Mouse (Mus musculus) layer of hippocampus, adult 9-11 months (tissue): ENCODE results near the gene Ralb.

Experiments
- DNase-seq: peaks from one replicate; pipeline ENCODE4 v3.0.0; 2022

Ralb gene

DNA sequence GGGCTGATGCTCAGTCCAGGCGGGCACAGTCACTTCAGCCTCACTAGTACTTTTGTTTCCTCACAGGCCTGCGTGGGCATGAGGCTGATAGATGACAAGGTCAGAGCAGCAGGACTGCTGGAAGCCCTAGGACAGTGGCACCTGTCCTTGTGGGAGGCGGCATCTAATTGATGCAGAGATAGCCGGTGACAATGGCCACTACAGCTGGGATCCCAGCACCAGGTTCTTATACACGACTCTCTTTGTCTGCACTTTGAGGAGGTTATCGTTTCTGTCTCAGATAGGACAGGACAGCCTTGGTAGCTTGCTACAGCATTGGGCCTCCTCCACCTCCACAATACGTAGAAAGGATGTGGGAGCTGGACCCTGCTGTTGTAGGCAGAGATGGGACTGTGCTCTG, 18.8 kb upstream of the Ralb start:
- no peak for DNase-seq

- DNase-seq: no peak
These were observed 18.1 kb upstream of the Ralb start for GRCm38 (mm10) chr1:119522726-119523125.

GRCm38 (mm10) chr1:119521681-119522080, 17.1 kb upstream of the Ralb start:
- DNase-seq: no peak

DNA sequence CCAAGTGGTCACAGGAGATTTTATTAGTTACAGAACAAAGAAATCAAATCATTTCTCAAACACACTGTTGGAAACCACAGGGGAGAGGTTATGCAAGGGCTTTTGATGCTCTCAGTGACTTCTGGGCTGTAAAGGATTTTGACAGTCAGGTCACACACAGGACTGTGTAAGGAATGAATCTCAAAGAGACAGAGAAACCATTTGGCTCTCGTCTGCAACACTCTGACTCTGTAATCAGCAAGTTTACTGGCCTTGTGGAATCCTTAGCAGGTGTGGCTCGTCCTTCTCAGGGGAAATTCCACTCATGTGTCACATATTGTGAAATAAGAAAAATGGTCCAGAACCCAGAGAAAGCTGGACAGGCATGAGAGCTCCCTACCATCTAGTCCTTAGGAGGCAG, 16.4 kb upstream of the Ralb start:
- DNase-seq: no peak

DNA sequence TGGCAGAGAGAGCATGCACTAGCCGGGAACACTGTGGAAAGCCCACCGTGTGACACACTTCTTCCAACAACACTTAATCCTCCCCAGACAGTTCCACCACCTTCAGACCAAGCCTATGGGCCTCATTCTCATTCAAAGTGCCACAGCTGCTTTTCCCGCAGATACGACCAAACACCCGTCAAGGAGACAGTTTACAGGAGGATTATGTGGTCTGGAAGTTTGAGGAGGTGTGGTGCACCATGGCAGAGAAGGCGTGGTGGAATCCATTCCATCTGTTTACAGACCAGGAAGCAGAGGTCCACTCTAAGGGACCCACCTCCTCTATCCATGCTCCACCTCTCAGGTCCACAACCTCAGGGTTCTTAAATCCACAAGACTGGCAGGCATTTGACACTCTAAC, 14.7 kb upstream of the Ralb start:
- no peak for DNase-seq

- no peak for DNase-seq
These were observed 14.2 kb upstream of the Ralb start for GRCm38 (mm10) chr1:119518786-119519185.

DNA sequence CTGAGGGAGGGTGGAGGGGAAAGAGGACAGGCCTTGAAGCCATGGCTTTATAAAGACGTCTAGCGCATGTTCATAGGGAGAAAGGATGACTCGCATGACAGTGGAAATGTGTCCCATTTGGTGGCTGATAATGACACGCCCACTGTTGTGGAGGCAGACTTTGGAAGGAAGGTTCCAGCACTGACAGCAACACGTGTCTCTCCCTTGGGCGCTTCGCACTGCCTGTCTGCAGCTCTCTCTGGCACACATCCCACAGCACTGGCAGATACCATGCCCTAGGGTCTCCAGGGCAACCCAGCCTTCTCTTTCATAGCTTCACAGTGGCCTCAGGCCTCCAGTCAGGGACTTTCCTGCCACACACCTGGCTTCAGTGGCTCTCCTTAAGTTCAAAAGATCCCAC, 13.5 kb upstream of the Ralb start:
- no peak for DNase-seq

DNA sequence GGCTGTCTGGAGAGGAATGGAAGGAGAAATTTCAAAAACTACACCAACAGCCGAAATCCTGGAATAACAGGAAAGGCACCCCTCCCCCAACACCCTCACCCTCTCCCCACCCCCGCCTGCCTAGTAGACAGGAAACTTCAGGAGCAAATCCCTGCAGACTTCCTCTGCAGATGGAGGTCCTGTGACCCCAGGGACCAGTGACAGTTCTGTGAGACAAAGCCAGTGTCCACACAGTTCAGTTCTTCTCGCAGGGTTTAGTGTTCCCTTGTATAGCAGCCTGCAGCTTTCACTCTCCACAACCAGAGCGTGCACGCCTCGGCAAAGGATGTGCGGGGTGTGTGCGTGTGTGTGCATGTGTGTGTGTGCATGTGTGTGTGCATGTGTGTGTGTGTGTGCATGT, 6.3 kb upstream of the Ralb start:
- no peak for DNase-seq

GRCm38 (mm10) chr1:119510409-119510808, 5.8 kb upstream of the Ralb start:
- DNase-seq: no peak

DNA sequence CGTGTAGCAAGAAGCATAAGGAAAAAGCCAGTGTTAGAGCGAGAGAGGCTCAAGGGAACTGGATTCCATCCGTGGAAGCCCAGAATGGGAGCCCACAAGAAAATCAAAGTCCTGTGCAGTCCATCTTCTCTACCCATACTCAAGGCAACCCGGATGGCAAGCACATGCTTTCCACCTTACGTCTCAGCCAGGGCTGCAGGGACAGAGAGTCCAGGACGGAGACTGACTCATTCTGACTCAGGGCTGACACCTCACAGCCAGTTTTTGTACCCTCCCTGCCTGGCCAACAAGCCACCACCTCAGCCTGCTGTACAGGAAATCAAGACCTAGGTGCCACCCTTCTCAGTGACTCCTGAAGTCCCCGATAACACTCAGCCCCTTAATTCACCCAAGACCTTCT, 4.9 kb upstream of the Ralb start:
- DNase-seq: no peak

DNA sequence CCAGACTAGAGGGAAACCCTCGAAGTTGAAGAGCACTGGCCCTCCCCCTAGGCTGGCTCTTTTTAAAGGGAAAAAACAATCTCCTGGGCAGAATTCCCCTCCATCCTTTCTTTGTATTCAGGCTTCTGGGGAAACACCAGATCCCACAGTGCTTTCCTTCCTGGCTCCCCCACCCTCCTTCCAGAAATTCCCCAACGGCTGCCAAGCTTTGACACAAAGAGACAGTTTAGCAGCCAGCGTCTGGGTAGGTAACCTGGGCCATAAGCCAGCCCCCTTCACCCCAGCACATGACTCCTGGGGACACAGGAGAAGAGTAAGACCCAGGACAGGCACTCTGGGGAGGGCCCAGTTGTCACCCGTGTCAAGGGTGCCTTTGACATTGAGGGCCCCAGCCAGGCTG, 4.0 kb upstream of the Ralb start:
- no peak for DNase-seq

DNA sequence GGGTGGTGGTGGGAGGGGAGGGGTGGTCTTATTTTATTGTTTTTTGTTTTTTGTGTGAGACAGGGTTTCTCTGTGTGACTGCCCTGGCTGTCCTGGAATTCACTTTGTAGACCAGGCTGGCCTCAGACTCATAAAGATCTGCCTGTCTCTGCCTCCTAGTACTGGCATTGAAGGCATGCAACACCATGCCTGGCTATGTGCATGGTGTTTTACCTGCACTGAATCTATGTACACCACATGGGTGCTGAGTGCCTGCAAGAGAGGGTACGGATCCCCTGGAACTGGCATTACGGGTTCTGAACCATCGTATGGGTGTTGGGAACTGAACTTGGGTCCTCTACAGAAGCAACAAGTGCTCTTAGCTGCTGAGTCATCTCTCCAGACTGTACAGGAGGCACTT, 1.4 kb upstream of the Ralb start:
- no peak for DNase-seq

- DNase-seq: no peak
These were observed 786 bp downstream of the Ralb start for GRCm38 (mm10) chr1:119503808-119504207.

- DNase-seq: no peak
These were observed 1.4 kb downstream of the Ralb start for GRCm38 (mm10) chr1:119503181-119503580.

DNA sequence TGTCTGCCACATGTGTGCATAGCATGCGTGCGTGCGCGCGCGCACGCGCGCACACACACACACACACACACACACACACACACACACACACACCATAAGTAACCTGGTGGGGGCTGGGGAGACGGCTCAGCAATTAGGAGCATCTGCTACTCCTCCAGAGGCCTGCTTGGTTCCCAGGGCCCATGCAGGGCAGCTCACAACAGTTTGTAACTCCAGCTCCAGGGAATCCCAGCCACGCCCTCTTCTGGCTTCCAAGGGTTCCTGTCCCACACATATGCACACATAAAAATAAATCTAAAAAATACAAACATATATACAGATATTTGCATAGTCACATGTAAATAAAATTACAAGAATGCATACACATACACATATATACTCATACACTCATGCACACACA, 1.9 kb downstream of the Ralb start:
- DNase-seq: no peak

- no peak for DNase-seq
These were observed 2.7 kb downstream of the Ralb start for GRCm38 (mm10) chr1:119501881-119502280.

DNA sequence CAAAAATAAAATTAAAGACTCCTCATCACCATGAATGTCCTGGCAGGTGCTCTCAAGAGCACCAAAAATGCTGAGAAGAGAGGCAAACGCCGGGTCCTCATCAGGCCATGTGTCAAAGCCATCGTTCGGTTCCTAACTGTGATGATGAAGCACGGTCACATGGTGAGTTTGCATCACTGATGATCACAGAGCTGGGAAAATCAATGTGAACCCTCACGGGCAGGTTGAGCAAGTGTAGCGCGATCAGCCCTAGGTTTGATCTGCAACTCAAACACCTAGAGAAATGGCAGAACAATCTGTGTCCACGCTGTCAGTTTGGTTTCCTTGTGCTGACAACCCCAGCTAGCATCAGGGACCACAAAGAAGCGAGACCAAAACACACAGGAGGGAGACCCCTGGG, 5.1 kb downstream of the Ralb start:
- DNase-seq: no peak

DNA sequence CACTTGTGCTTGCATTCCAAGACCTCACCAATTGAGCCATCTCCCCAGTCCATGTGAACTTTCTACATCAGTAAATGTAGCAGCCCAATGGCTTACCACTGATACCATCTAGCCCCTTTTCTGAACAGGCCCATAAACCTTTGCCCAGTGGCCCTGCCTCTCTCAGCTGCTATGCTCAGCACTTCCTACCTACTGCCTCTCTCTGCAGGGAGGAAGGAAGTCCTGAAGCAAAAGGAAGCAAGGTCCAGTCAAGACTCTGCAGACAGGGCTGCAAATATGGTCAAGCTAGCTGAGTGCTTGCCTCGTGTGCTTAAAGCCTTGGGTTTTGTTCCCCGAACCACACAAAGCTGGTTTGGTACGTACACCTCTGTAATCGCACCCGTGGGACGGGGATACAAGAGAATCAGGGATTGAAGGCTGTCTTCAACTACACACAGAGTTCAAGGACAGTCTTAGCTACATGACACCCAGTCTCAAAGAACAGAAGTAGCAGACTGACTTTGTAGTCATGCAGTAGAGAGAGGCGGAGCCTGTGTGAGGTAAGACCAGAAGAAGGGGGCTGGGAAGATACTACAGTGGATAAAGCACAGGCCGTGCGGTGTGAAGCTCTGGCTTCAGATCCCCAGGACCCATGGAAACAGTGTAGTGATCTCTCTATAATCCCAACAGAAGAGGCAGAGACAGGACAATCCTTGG, 5.9 kb downstream of the Ralb start:
- DNase-seq: no peak

DNA sequence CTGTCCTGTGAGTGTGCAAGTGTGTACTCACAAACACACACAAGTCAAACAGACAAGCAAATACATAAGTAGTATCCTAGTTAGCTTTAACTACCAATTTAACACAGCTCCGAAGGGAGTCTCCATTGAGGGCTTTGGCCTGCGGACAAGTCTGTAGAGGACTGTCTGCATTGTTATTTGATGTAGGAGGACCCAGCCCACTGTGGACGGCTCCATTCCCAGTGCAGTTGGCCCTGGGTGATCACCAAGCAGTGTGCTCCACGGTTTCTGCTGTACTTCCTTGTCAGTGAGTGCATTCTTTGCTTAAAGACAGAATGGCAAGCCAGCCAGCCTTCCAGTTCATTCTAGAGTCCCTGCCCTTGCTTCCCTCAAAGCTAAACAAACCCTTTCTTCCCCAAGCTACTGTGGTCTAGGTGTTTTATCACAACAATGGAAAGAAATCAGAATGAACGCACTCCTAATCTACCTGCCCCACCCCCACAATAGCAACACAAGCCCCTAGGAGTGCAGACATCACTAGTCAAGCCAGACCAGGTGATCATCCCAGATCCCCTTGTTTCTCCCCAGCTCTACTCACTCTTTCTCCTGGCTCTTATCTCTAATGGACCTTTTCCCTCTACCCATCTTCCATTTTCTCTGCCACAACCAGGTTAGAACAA, 7.1 kb downstream of the Ralb start:
- DNase-seq: no peak

DNA sequence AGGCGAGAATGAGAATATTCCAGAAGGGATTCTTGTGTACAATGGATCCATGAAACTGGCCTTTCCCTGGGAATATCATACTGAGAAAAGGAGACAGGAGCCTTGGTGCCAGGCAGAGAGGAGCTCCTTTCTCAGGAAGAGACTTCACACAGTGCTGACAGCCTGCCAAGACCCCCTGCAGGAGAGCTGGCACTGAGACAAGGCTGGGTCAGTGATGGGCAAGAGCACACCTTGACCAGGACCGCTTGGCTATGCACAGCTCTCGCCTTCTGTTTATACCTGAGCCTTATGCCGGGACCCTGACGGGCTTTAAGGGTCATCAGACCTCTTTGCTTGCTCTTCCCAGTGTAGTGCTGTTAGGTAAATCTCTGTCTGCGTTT, 9.2 kb downstream of the Ralb start:
- DNase-seq: no peak

- no peak for DNase-seq
These were observed 9.7 kb downstream of the Ralb start for GRCm38 (mm10) chr1:119494712-119495395.

DNA sequence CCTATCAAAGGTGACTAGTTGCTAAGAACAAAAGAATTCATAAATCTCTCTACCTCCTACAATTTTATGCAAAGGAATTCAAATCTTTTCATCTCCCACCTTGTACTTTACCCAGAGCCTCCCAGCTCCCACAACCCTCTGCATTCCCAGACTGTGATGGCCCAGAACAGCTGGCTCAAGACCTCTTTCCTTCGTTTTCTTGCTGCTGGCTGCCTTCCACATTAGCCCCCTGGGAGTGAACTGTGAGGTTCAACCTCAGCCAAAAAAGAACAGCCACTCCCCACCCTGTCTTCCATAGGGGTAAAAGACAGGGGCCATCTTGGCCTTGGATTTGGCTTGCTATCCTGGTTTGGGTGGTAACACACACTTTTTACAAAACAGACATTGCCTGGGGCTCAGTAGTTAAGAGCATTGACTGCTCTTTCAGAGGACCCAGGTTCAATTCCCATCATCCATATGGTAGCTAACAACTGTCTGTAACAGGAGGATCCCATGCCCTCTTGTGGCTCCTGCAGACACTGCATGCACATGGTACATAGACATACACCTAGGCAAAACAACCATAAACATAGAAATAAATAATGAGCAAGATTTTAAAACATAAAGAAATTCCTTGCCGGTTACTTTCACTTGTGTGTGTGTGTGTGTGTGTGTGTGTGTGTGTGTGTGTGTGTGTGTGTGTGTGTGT, 10.4 kb downstream of the Ralb start:
- no peak for DNase-seq

- no peak for DNase-seq
These were observed 12.1 kb downstream of the Ralb start for GRCm38 (mm10) chr1:119492505-119492904.

GRCm38 (mm10) chr1:119492097-119492496, 12.5 kb downstream of the Ralb start:
- peak; percentile 52 for DNase-seq
